Mouse (Mus musculus) monocyte, adult 59 days (primary cell): ENCODE measurements around the gene Sod1. TPM values are rescaled to one million over a fixed set of nuclear protein-coding genes. Genes with fewer than 3 reads are reported as not detected.

Source experiments
- total RNA-seq, 2 experiments: library from RNA; stranded (reverse); gene quantifications; one replicate each; pipeline ENCODE4 v1.2.4; 2023

Gene Sod1
- total RNA-seq: 100 to 1,000 TPM; 286 to 295 TPM

DNA sequence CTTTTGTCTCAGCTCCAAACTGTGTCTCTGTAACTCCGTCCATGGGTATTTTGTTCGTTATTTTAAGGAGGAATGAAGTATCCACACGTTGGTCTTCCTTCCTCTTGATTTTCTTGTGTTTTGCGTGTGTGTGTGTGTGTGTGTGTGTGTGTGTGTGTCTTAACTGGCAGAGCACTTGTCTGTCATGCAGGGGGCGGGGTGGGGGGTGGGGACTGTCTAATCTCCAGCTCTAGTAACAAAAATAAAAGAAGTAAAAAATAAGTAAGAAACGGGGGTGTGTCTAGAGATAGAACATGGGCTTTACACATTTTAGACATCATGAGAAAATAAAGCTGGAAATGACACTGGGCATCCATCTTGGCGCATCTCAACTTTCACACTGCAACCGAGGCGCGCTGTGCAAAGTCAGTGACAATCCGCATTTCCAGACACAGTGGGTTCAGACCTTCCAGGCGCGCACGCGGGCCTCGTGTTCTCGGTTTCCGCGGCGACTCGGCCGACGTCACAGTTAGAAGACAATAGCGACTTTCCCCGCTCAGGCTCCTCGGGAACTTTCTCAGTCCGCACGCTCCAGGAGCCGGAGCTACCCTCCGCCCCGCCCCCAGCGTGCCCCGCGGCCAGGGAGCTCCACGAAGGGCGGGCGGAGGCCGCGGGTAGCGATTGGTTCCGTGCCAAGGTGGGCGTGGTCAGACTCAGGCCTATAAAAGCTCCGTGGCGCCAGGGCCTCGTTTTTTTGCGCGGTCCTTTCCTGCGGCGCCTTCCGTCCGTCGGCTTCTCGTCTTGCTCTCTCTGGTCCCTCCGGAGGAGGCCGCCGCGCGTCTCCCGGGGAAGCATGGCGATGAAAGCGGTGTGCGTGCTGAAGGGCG is at the start of gene Sod1:
Gene Sod1 (plus strand): TSS at position 729 of the 866 bp plus-strand sequence.

Other genes with a start within 250 kb of the Sod1 start
- gene Tiam1, start 77.0 kb upstream of the Sod1 start, total RNA-seq: 100 to 1,000 TPM; 167 to 179 TPM
- gene Scaf4, start 63.7 kb downstream of the Sod1 start, total RNA-seq: 100 to 1,000 TPM; 154 to 158 TPM
- under 1 TPM; 0.61 to 1.00 TPM for gene Hunk, start 165.3 kb downstream of the Sod1 start, total RNA-seq